Mouse (Mus musculus): ENCODE measurements around the gene Dpm1. TPM values are rescaled to one million over a fixed set of nuclear protein-coding genes. Genes with fewer than 3 reads are reported as not detected.

The Dpm1 gene
- total RNA-seq, 2 experiments from 2014 or later: 75.5 to 85.3 TPM

DNA sequence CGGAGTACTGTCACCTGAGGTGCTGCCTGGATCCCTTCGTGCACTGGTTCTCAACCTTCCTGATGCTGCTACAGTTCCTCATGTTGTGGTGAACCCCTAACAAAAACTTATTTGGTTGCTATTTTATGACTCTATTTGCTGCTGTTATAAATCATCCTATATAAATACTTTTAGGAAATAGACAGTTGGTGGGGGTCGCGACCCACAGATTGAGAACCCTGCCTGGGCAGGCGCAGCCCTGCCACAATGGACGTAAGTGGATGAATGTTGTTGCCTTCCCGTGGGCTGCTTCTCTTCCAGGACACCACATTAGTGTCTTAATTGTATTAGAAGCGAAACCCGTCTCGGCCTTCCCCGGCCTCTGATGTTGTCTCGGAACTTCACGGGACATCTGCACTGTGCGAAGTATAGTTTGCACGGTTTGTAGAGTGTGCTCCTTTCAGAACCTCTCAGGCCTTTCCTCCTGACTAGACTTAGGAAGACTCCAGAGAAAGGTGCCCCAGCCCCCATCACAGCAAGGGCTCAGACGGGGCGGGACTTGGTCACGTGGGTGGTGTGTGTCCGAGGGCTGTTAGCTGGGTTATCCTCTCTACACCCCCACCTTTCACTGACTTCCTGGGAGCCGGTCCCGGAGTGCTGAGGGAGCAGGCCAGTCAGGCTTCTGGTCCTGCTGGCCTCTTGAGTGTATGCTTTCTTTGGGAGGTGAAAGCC lies 63.5 kb downstream of the Dpm1 start:
- no peak for DNase-seq (ENCODE audit: low spot score)

DNA sequence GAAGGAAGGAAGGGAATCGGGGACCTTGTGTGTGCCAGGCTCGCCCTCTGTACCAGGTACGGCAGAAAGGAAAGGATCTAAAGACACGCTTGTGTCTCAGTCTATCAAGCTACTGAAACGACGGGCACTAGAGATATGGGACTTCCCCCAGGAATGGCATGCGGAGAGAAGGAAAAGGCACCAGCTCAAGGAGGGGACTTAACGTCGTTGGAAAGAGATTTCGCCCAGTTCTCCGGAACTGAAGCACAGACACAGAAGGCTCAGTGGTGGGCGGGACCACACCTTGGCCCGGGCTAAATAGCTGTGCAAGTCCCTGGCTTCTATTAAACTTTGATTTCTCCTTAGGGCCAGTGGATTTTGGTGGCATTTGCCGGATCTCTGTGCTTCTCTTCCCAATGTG lies 68.4 kb downstream of the Dpm1 start:
- DNase-seq (ENCODE audit: low spot score): no peak

- DNase-seq (ENCODE audit: low spot score): no peak
Measured at GRCm38 (mm10) chr2:168161514-168161971, 68.8 kb downstream of the Dpm1 start.

- no peak for DNase-seq (ENCODE audit: low spot score)
Measured at GRCm38 (mm10) chr2:168160370-168160930, 69.9 kb downstream of the Dpm1 start.

Small RNA genes lying within 50 kb of the gene (microRNA-seq; reads per million reads assigned to microRNA genes)
- not detected for gene Gm24561

Other genes with a start within 250 kb of the Dpm1 start
- gene Ripor3, start 220.0 kb downstream of the Dpm1 start, total RNA-seq (2021): under 1 TPM; 0.09 to 0.11 TPM
- 1 to 10 TPM; 1.0 to 2.4 TPM for gene Pard6b, start 149.6 kb downstream of the Dpm1 start, total RNA-seq (2021)
- gene Adnp, start 23.5 kb downstream of the Dpm1 start, total RNA-seq (2021): 10 to 100 TPM; 14.4 to 15.6 TPM
- 10 to 100 TPM; 10.1 to 14.1 TPM for gene Gm20716, start 227 bp downstream of the Dpm1 start, total RNA-seq (2021)
- 1 to 10 TPM; 5.0 to 5.1 TPM for gene Mocs3, start within 50 bp of the Dpm1 start, total RNA-seq (2021)
- under 1 TPM in 1 of 2 experiments, not detected in 1; 0.09 TPM for gene Kcng1, start 51.1 kb upstream of the Dpm1 start, total RNA-seq (2021)